Mouse (Mus musculus): ENCODE measurements around the gene Arvcf.
A peak's percentile ranks its signal among the peaks of the same experiment; 100 is the strongest.

The Arvcf gene

DNA sequence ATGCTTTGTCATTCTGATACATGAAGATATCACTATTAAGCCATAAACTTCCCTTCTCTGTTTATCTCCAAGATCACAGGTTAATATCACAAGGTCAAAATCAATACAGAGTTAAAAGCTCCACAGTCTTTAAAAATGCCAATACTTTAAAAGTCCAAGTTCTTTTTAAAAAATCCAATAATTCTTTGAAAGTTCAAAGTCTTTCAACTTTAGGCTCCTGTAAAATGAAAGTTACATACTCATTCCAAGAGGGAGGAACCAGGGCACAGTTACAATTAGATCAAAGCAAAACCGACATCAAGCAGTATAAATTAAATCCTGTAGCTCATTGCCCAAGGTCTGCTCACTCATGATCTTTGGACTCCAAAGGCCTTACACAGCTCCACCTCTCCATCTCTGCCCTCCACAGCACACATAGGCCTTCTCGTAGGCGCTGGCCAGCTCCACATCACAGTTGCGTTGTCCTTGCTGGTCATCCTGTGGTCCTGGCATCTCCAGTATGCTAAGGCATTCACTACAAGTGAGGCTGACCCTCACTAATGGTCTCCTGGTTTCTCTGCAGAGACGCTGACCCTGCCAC lies 85.4 kb downstream of the Arvcf start:
- no peak for DNase-seq

DNA sequence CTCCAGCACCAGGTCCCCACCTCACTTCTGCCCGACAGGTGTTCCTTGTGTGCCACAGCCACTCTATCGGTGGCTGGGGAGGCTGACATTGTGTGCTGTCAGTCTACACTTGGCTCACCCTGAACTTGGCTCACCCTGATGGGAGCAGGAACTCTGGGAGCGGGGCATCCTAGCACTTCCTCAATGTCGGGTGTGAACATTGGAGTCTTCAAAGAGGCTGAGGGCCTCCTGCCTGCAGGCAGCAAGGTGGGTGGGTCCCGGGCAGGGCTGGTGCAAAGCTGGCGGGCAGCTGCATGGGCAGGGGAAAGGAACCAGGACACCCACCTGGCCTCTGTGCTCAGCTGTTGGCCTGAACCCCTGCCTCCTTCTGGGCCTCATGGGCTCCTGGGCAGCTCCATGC lies 88.1 kb downstream of the Arvcf start:
- DNase-seq = no peak

DNA sequence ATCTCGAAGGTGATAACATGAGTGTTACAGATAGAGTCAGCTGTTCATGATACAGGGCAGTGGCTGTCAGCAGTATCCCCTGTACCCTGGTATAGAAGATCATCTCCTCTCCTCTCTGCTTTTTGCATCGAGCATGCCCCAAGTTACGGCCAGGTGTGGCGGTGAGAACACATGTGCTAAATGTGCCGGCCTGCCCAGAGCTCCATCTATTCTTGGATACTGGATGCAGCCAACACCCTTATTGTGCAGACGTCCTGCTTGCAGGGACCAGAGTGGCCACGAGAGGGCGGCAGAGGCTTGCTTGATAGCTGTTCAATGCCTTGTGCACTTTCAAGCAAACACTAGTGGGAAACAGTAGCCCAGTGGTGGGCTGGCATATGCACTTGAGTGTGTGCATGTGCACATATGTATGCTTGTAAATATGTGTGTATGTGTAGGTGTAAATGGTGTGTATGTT lies 95.4 kb downstream of the Arvcf start:
- DNase-seq = peak; percentile 94

DNA sequence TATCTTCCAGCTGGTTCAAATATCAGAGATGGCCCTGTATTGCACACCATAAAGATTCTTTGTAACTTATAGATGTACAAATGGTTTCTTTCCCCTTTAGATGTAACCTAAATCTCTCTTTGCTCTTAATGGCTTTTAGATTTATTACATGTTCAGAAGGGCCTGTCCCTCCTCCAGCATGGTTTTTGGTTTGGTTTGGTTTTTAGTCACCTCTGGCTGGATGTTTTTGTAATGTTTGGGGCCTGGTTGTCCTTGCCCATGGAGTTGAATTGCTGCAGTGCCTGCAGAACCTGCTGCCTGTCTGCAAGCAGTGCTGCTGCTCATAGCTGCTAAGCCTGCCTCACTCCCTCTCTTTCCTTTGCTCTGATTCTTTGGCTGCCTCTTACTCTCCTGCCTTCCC lies 99.3 kb downstream of the Arvcf start:
- DNase-seq = no peak

DNA sequence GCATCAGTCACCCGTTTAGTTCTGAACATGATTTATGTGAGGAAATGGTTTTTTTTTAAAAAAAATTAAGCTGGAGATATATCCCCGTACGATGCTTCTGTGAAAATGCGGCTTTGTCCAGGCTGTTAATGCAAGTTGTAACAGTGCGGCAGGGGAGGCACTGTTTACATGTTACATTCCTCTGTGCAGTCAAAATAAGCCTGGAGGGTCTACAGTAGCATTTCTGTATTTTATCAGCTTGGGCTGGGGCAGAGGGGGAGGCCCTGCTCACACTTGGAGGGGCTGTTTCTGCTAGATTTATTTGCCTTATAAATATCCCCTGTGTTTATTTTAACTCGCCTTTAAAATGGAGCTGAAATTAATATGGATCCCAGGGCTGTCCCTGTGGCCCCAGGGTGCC lies 100.1 kb downstream of the Arvcf start:
- no peak for DNase-seq

DNA sequence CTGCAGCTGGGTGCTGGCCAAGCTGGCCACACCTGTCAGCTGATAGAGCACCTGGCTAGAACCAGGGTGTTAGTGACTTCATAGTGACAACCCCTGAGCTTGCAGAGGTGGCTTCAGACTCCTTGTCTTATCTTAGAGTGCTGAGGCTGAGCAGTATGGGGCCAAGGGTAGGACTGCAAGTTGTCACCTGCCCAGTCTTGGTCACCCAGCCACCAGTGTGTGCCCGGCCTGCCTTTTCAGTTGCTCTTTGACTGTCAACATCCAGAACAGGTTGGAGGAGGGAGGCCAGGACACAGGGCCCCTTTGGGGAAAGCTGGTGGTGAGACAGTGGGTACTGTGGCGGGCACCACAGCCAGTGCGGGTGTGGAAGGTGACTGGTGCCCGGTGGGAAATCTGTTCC lies 101.0 kb downstream of the Arvcf start:
- no peak for DNase-seq

DNA sequence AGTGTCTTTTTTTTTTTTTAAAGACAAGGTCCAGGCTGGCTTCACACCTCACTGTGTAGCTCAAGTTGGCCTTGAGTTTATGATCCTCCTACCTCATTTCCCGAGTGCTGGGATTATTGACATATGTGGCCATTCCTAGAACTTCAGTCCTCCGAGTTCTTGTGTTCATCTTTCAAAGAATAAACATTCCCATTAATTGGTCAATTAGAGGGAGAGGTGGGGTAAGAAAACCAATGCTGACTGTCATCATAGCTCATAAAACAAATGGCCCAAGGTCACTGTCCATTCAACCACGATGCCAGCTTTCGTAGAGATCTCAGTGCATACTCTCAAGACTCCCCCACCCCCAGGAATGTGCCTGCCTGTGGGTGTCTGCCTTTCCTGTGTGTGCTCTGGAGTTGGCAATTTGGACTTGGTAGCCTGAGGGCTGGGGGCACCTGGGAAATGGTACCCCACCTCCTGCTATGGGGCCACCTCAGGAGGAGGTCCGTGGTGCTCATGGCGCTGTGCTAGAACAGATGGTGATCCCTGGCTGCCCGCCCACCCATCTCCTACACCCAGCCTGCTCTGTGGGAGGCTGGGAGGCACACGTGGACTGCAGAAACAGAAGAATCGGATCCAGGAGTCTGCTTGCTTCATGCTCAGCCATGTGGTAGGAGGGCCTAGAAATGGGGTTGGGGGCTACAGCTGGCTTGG lies 103.7 kb downstream of the Arvcf start:
- DNase-seq = peak; percentile 66

DNA sequence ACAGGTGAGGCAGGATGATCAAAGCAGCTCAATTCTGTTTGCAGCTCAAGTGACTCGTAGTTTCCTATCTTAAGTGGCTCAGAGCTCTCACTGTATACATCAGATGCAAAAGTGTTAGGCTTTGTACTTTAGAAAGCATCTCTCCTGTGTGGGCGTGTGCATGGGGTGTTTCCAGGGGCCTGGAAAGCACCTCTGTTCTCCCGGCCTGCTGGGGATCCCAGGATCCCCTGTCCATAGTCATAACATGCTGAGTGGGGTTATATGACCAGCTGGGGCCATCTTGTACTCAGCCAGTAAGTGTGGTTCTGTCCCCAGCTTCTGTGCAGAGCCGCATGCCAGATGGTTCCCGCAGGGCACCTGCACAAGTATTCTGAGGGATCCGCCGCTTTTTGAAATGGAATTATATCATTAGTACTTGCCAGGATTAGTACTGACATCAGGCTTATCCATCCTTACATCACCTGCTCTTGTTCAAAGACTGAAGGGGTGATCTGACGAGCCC lies 104.4 kb downstream of the Arvcf start:
- DNase-seq = no peak

DNA sequence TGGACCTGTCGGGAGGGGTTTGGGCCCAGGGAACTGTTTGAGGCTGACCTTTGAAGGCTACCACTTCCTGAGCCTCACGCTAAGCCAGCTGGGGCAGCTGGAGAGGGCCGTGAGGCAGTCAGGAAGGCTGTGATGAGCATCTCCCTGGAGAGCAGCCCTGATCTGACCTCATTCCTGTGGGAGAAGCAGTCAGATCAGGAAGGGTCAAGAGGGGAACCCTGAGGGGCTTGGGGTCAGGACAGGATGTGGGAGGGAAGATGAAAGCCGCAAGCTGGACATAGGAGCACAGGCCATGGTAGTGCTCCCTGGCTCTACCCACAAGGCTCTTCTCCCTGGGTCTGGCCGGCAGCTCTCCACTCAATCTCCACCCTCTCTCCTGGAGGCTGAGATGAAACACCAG lies 105.9 kb downstream of the Arvcf start:
- DNase-seq = no peak

DNA sequence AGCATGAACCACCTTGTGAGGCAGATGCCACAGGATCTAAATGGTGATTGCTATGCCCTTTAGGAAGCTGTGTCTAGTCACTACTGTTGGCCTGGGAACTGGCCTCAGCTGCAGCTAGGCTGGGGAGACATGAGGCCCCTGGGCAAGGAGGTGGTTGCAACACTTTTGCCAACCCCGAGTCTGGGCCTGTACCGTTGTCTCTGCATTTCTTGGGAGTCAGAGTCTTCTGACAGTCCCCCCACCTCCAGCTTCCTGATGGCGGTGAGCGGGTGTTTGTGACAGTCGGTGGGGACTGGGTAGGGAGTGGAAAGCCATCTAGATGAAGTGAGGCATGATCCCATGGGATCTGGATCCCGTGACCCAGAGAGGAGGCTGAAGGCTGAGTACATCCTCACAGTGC lies 107.4 kb downstream of the Arvcf start:
- DNase-seq = no peak
